Mouse (Mus musculus): Measurements from ENCODE around the gene Tns1. TPM values are rescaled to one million over a fixed set of nuclear protein-coding genes. Genes with fewer than 3 reads are reported as not detected.

Tns1 gene
- total and polyA plus RNA-seq, 3 experiments = 365 to 748 (median 629) TPM

DNA sequence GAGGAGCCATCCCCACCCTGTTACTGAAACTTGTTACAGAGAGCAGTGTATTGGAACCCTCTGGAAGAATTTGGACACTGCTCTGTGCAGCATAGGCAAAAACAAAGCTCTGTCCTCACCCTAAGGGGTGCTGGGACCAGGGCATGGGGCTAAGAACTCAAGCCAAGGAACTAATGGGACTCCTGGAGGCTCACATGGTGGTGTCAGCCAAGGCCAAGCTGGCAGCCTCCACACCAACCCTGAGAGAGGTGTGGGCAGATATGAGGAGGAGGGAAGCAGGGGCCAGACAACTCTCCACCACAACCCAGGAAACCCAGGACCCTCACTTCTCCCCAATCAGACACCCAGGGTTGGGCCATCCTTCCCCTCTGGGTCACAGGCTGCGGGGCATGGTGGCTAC is 145.7 kb downstream of the Tns1 start:
- WGBS = 90% methylated on average over 1 of the region's 1 CpGs

DNA sequence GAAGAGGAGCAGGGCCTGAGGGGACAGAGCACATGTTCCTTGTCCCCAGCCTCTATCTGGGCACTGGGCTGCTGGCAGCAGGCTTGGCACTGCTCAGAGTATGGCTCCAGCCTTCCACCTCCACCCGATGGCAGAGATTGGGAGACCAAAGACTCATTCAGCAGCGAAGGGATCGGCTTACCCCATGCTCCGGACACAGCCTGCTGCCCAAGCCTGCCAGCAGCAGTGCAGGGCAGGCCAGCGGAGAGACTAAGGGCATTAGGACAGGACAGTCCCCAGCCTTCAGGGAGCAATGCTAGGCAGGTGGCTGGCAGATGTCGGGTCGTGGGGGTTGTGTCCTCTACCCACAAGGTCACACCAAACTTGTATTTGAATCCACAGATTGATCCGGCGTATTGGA is 150.3 kb downstream of the Tns1 start:
- TF ChIP-seq CTCF (IDR thresholded peaks at IDR 0.05) (no peak), POLR2A (IDR thresholded peaks at IDR 0.05; ENCODE audit: insufficient read depth, low read depth, low read length) (no peak), EP300 (IDR thresholded peaks at IDR 0.05; ENCODE audit: insufficient read depth, low read depth, low read length) (0 out of 2 replicates have a peak, but pooled peaks have one; percentile 8)
- Histone ChIP-seq H3K4me1 (ENCODE audit: control insufficient read depth, insufficient read depth, low read length) (peaks cover 27% of the 10 kb centered on the region), H3K9ac (ENCODE audit: low read depth, low read length) (no peak overlapping the region; the same call in 1 of the 2 replicates), H3K36me3 (ENCODE audit: control insufficient read depth, insufficient read depth, low read length) (peaks cover 39% of the 10 kb centered on the region), H3K79me2 (replicated peaks; ENCODE audit: control insufficient read depth, insufficient read depth, low read length) (peaks cover 2% of the 10 kb centered on the region; the same call in 1 of the 2 replicates), H3K27me3 (ENCODE audit: control insufficient read depth, insufficient read depth, low read length) (no peaks in the 10 kb centered on the region), H3K4me3 (no peak overlapping the region), H3K27ac (no peak overlapping the region; the same call in 1 of the 2 replicates)
- DNase-seq = peak in 1 of 2 experiments; percentile 45
- intact Hi-C loops (cut with DNase I) = no loop called here
- 62% methylated on average over 9 of the region's 9 CpGs for WGBS

More for the DNA sequence above, 145.7 kb downstream of the Tns1 start:
- H3K79me2 ChIP-seq (replicated peaks; ENCODE audit: control insufficient read depth, insufficient read depth, low read length) = no peaks in the 10 kb centered on the region; the same call in 1 of the 2 replicates
- H3K4me1 ChIP-seq (ENCODE audit: control insufficient read depth, insufficient read depth, low read length) = peaks cover 11% of the 10 kb centered on the region
- H3K27ac ChIP-seq = peak overlapping the region; percentile 71
- intact Hi-C loops (cut with DNase I) = loop anchor here (2.0 kb wide), 1 partner anchor 62 kb away; no protein-coding TSS in a partner anchor
- TF ChIP-seq CTCF (IDR thresholded peaks at IDR 0.05) (no peak), POLR2A (IDR thresholded peaks at IDR 0.05; ENCODE audit: insufficient read depth, low read depth, low read length) (no peak), EP300 (IDR thresholded peaks at IDR 0.05; ENCODE audit: insufficient read depth, low read depth, low read length) (0 out of 2 replicates have a peak, but pooled peaks have one; percentile 9)
- peak in 1 of 2 experiments; percentile 53 for DNase-seq
- peaks cover 59% of the 10 kb centered on the region for H3K36me3 ChIP-seq (ENCODE audit: control insufficient read depth, insufficient read depth, low read length)
- H3K4me3 ChIP-seq = no peak overlapping the region
- H3K27me3 ChIP-seq (ENCODE audit: control insufficient read depth, insufficient read depth, low read length) = no peaks in the 10 kb centered on the region
- no peak overlapping the region for H3K9ac ChIP-seq (ENCODE audit: low read depth, low read length)

DNA sequence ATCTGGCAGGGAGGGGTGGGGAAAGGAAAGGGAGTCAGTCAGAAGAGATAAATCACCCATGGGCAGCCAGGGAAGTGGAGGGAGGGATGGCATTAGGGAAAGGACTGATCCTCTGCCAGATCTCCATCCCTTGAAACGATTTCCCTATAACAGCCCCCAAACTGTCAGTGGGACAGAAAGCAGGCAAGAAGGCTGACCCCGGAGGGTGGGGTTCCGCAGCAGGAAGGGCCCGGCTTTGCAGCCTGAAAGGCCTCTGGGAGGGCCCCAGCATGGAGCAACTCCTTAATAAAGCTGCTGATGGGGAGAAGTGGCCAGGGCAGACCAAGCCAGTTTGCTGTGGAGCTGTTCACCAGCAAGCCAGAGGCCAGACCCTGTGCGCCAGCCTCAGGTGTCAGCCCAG is 151.5 kb downstream of the Tns1 start:
- Histone ChIP-seq H3K36me3 (ENCODE audit: control insufficient read depth, insufficient read depth, low read length) (peaks cover 40% of the 10 kb centered on the region), H3K27me3 (ENCODE audit: control insufficient read depth, insufficient read depth, low read length) (no peaks in the 10 kb centered on the region), H3K4me3 (no peak overlapping the region), H3K4me1 (ENCODE audit: control insufficient read depth, insufficient read depth, low read length) (peaks cover 37% of the 10 kb centered on the region), H3K79me2 (replicated peaks; ENCODE audit: control insufficient read depth, insufficient read depth, low read length) (peaks cover 2% of the 10 kb centered on the region; the same call in 1 of the 2 replicates), H3K9ac (ENCODE audit: low read depth, low read length) (no peak overlapping the region), H3K27ac (peak overlapping the region; percentile 12; the same call in 1 of the 2 replicates)
- DNase-seq = no peak
- no peak for TF ChIP-seq POLR2A (IDR thresholded peaks at IDR 0.05; ENCODE audit: insufficient read depth, low read depth, low read length)
- TF ChIP-seq EP300 (IDR thresholded peaks at IDR 0.05; ENCODE audit: insufficient read depth, low read depth, low read length) = no peak
- WGBS = 53% methylated on average over 5 of the region's 5 CpGs
- intact Hi-C loops (cut with DNase I) = no loop called here

DNA sequence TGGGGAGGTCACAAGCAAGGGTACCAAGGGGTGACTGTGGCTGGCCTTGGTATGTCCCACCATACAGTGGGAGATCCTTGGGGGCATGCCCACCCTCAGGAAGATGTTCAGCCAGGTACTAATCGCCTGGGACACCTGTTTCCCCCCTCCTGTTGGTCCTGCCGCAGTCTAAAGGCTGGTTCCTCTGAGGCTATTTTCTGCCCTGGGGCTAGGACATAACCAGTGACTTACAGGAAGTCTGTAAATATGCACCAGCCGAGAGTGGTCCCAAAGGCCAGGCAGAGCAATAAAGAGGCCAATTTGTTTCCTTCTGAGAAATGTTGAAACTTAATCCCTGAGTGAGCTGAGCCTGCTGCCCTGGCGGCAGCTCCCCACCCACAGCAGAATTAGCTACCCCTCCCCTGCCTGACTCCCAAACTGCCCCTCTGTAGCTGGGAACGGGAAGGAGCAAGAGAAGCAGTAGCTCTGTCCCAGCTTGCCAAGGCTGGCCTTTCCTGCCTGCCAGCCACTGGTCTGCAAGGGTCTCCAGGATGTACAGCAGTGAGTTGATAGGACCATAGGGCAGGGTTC is 154.0 kb downstream of the Tns1 start:
- TF ChIP-seq CTCF (IDR thresholded peaks at IDR 0.05) = no peak
- TF ChIP-seq EP300 (IDR thresholded peaks at IDR 0.05; ENCODE audit: insufficient read depth, low read depth, low read length) = no peak
- TF ChIP-seq POLR2A (IDR thresholded peaks at IDR 0.05; ENCODE audit: insufficient read depth, low read depth, low read length) = no peak
- peak overlapping the region; percentile 20 for H3K27ac ChIP-seq
- DNase-seq = no peak
- peak overlapping the region; percentile 10; the same call in 1 of the 2 replicates for H3K9ac ChIP-seq (ENCODE audit: low read depth, low read length)
- peaks cover 49% of the 10 kb centered on the region for H3K4me1 ChIP-seq (ENCODE audit: control insufficient read depth, insufficient read depth, low read length)
- no peaks in the 10 kb centered on the region for H3K27me3 ChIP-seq (ENCODE audit: control insufficient read depth, insufficient read depth, low read length)
- no peak overlapping the region for H3K4me3 ChIP-seq
- H3K79me2 ChIP-seq (replicated peaks; ENCODE audit: control insufficient read depth, insufficient read depth, low read length) = peaks cover 2% of the 10 kb centered on the region; the same call in 1 of the 2 replicates
- peaks cover 38% of the 10 kb centered on the region for H3K36me3 ChIP-seq (ENCODE audit: control insufficient read depth, insufficient read depth, low read length)
- intact Hi-C loops (cut with DNase I) = no loop called here
- WGBS = 11% methylated on average over 5 of the region's 5 CpGs

DNA sequence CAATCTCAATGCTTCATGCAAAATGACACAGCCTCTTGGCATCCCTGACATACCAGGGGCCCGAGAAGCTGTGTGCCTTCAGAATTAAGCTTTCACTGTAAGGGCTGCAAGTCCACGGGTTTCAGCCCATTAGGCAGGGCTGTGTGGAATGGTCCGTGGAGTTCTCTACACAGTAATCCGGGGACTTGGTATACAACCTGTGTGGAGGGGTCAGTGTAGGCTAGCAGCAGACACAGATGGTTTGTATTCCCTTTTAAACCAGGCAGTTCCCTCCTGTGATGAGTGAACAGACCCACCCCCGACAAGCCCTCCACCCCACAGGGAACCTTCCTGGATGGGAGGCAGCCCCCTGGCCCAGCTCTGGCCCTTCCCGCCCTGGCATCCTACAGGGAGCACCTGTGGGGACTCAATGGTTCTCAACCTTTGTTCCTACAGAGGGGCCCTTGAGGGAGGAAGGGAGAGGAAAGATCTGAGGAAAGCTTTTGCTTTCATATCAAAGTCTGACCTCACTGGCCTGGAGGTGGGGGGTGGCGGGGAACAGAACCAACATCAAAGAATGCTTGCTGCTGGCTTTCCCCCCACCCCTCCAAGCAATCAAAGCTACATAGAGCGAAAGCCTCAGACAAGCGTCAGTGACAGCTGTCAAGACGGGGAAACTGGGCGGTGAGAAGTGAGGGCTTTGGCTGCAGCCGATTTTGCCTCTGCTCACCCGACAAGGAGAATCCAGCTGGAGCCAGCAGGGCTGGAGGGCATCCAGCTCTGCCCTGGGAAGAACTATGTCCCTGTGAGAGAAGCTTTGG is 155.3 kb downstream of the Tns1 start:
- peaks cover 40% of the 10 kb centered on the region for H3K36me3 ChIP-seq (ENCODE audit: control insufficient read depth, insufficient read depth, low read length)
- H3K4me3 ChIP-seq = no peak overlapping the region
- peaks cover 52% of the 10 kb centered on the region for H3K4me1 ChIP-seq (ENCODE audit: control insufficient read depth, insufficient read depth, low read length)
- peaks cover 2% of the 10 kb centered on the region; the same call in 1 of the 2 replicates for H3K79me2 ChIP-seq (replicated peaks; ENCODE audit: control insufficient read depth, insufficient read depth, low read length)
- intact Hi-C loops (cut with DNase I) = loop anchor here (5.0 kb wide), 1 partner anchor 42 kb away; no protein-coding TSS in a partner anchor
- H3K9ac ChIP-seq (ENCODE audit: low read depth, low read length) = 0 out of 2 replicates have a peak overlapping the region, but pooled peaks have one; percentile 12
- H3K27me3 ChIP-seq (ENCODE audit: control insufficient read depth, insufficient read depth, low read length) = no peaks in the 10 kb centered on the region
- TF ChIP-seq CTCF (IDR thresholded peaks at IDR 0.05) (no peak), EP300 (IDR thresholded peaks at IDR 0.05; ENCODE audit: insufficient read depth, low read depth, low read length) (peak; percentile 53; the same call in 1 of the 2 replicates)
- peak; percentile 61 to 79 for DNase-seq
- H3K27ac ChIP-seq = peak overlapping the region; percentile 51
- WGBS = 48% methylated on average over 13 of the region's 13 CpGs

Measured in heart, adult 2 months (tissue).